Mouse (Mus musculus): ENCODE data around the gene Cbll1. TPM values are rescaled to one million over a fixed set of nuclear protein-coding genes. Genes with fewer than 3 reads are reported as not detected.
A peak's percentile ranks its signal among the peaks of the same experiment; 100 is the strongest.

Gene Cbll1
- 3.5 and 4.1 TPM in 2 replicates for polyA plus RNA-seq (2015; fragmentation: Nextera tagmentation; extraction: Ambion mirVana)

GRCm38 (mm10) chr12:31499314-31500131, at the start of gene Cbll1:
Gene Cbll1, minus strand, starts transcription at chr12:31499616.
- Histone ChIP-seq H3K27ac (replicated peaks) (peak within 1 kb of the TSS; percentile 84), H3K9ac (peak within 1 kb of the TSS; percentile 94), H3K4me2 (peak within 1 kb of the TSS; percentile 84), H3K9me3 (replicated peaks) (no peaks in the 10 kb centered on the region), H3K4me3 (replicated peaks) (peak within 1 kb of the TSS; percentile 93), H3K36me3 (replicated peaks) (peaks cover under 1% of the 10 kb centered on the region; the same call in 1 of the 2 replicates), H3K4me1 (replicated peaks) (peaks cover 22% of the 10 kb centered on the region), H3K27me3 (no peaks in the 10 kb centered on the region)
- under 1% methylated on average over 68 of the region's 68 CpGs for WGBS (ENCODE audit: insufficient replicate concordance)
- ATAC-seq (ENCODE audit: insufficient read depth) = peak; percentile 99

GRCm38 (mm10) chr12:31546061-31546460, 46.6 kb upstream of the Cbll1 start:
- Histone ChIP-seq H3K4me2 (no peak overlapping the region), H3K36me3 (replicated peaks) (no peaks in the 10 kb centered on the region), H3K9ac (no peak overlapping the region), H3K4me3 (replicated peaks) (no peak overlapping the region), H3K27ac (replicated peaks) (no peak overlapping the region), H3K9me3 (replicated peaks) (no peaks in the 10 kb centered on the region), H3K27me3 (0 out of 2 replicates have a peak, but pooled peaks cover 4% of the 10 kb centered on the region), H3K4me1 (replicated peaks) (no peaks in the 10 kb centered on the region)
- no peak for ATAC-seq (ENCODE audit: insufficient read depth)
- WGBS (ENCODE audit: insufficient replicate concordance) = 21% methylated on average over 1 of the region's 1 CpGs

GRCm38 (mm10) chr12:31545219-31545618, 45.8 kb upstream of the Cbll1 start:
- no peaks in the 10 kb centered on the region for H3K9me3 ChIP-seq (replicated peaks)
- H3K27me3 ChIP-seq = 0 out of 2 replicates have a peak, but pooled peaks cover 4% of the 10 kb centered on the region
- no peaks in the 10 kb centered on the region for H3K4me1 ChIP-seq (replicated peaks)
- H3K36me3 ChIP-seq (replicated peaks) = no peaks in the 10 kb centered on the region
- H3K9ac ChIP-seq = no peak overlapping the region
- 28% methylated on average over 2 of the region's 2 CpGs for WGBS (ENCODE audit: insufficient replicate concordance)
- no peak overlapping the region for H3K4me2 ChIP-seq
- no peak overlapping the region for H3K4me3 ChIP-seq (replicated peaks)
- no peak overlapping the region for H3K27ac ChIP-seq (replicated peaks)
- ATAC-seq (ENCODE audit: insufficient read depth) = no peak

GRCm38 (mm10) chr12:31541541-31541940, 42.1 kb upstream of the Cbll1 start:
- Histone ChIP-seq H3K9me3 (replicated peaks) (no peaks in the 10 kb centered on the region), H3K4me2 (no peak overlapping the region), H3K4me1 (replicated peaks) (no peaks in the 10 kb centered on the region), H3K27ac (replicated peaks) (no peak overlapping the region), H3K4me3 (replicated peaks) (no peak overlapping the region), H3K36me3 (replicated peaks) (no peaks in the 10 kb centered on the region), H3K27me3 (no peaks in the 10 kb centered on the region), H3K9ac (no peak overlapping the region)
- WGBS (ENCODE audit: insufficient replicate concordance) = 43% methylated on average over 5 of the region's 5 CpGs
- ATAC-seq (ENCODE audit: insufficient read depth) = no peak

GRCm38 (mm10) chr12:31539783-31540182, 40.4 kb upstream of the Cbll1 start:
- WGBS (ENCODE audit: insufficient replicate concordance) = 44% methylated on average over 2 of the region's 2 CpGs
- Histone ChIP-seq H3K36me3 (replicated peaks) (no peaks in the 10 kb centered on the region), H3K9ac (no peak overlapping the region), H3K4me2 (no peak overlapping the region), H3K4me3 (replicated peaks) (no peak overlapping the region), H3K27me3 (no peaks in the 10 kb centered on the region), H3K9me3 (replicated peaks) (no peaks in the 10 kb centered on the region), H3K27ac (replicated peaks) (no peak overlapping the region), H3K4me1 (replicated peaks) (no peaks in the 10 kb centered on the region)
- no peak for ATAC-seq (ENCODE audit: insufficient read depth)

GRCm38 (mm10) chr12:31537515-31538230, 38.3 kb upstream of the Cbll1 start:
- Histone ChIP-seq H3K4me3 (replicated peaks) (no peak overlapping the region), H3K4me1 (replicated peaks) (no peaks in the 10 kb centered on the region), H3K27ac (replicated peaks) (no peak overlapping the region), H3K9ac (no peak overlapping the region), H3K36me3 (replicated peaks) (no peaks in the 10 kb centered on the region), H3K4me2 (no peak overlapping the region), H3K9me3 (replicated peaks) (no peaks in the 10 kb centered on the region), H3K27me3 (no peaks in the 10 kb centered on the region)
- no peak for ATAC-seq (ENCODE audit: insufficient read depth)
- 49% methylated on average over 7 of the region's 7 CpGs for WGBS (ENCODE audit: insufficient replicate concordance)

GRCm38 (mm10) chr12:31534060-31534843, 34.8 kb upstream of the Cbll1 start:
- Histone ChIP-seq H3K4me1 (replicated peaks) (no peaks in the 10 kb centered on the region), H3K4me3 (replicated peaks) (no peak overlapping the region)
- 60% methylated on average over 11 of the region's 11 CpGs for WGBS (ENCODE audit: insufficient replicate concordance)

GRCm38 (mm10) chr12:31533218-31533908, 33.9 kb upstream of the Cbll1 start:
- 45% methylated on average over 10 of the region's 10 CpGs for WGBS (ENCODE audit: insufficient replicate concordance)
- H3K9ac ChIP-seq = no peak overlapping the region
- no peak for ATAC-seq (ENCODE audit: insufficient read depth)
- no peaks in the 10 kb centered on the region for H3K4me1 ChIP-seq (replicated peaks)
- no peaks in the 10 kb centered on the region for H3K36me3 ChIP-seq (replicated peaks)
- no peak overlapping the region for H3K4me3 ChIP-seq (replicated peaks)
- no peaks in the 10 kb centered on the region for H3K9me3 ChIP-seq (replicated peaks)
- no peak overlapping the region for H3K27ac ChIP-seq (replicated peaks)
- no peaks in the 10 kb centered on the region for H3K27me3 ChIP-seq
- H3K4me2 ChIP-seq = no peak overlapping the region

More at GRCm38 (mm10) chr12:31534060-31534843, 34.8 kb upstream of the Cbll1 start:
- no peak overlapping the region for H3K9ac ChIP-seq
- no peak overlapping the region for H3K27ac ChIP-seq (replicated peaks)
- no peaks in the 10 kb centered on the region for H3K27me3 ChIP-seq
- no peak for ATAC-seq (ENCODE audit: insufficient read depth)
- no peaks in the 10 kb centered on the region for H3K9me3 ChIP-seq (replicated peaks)
- H3K36me3 ChIP-seq (replicated peaks) = no peaks in the 10 kb centered on the region
- H3K4me2 ChIP-seq = no peak overlapping the region

- no peaks in the 10 kb centered on the region for H3K36me3 ChIP-seq (replicated peaks)
- no peaks in the 10 kb centered on the region for H3K27me3 ChIP-seq
- H3K4me1 ChIP-seq (replicated peaks) = no peaks in the 10 kb centered on the region
- WGBS (ENCODE audit: insufficient replicate concordance) = 63% methylated on average over 14 of the region's 14 CpGs
- no peak overlapping the region for H3K4me3 ChIP-seq (replicated peaks)
- no peak overlapping the region for H3K27ac ChIP-seq (replicated peaks)
- ATAC-seq (ENCODE audit: insufficient read depth) = no peak
- no peak overlapping the region for H3K9ac ChIP-seq
- H3K9me3 ChIP-seq (replicated peaks) = no peaks in the 10 kb centered on the region
- no peak overlapping the region for H3K4me2 ChIP-seq
Observed at GRCm38 (mm10) chr12:31532054-31532453, 32.6 kb upstream of the Cbll1 start.

- Histone ChIP-seq H3K4me1 (replicated peaks) (no peaks in the 10 kb centered on the region), H3K36me3 (replicated peaks) (no peaks in the 10 kb centered on the region), H3K27ac (replicated peaks) (no peak overlapping the region), H3K4me2 (no peak overlapping the region), H3K4me3 (replicated peaks) (no peak overlapping the region), H3K9me3 (replicated peaks) (no peaks in the 10 kb centered on the region), H3K9ac (no peak overlapping the region), H3K27me3 (no peaks in the 10 kb centered on the region)
- 58% methylated on average over 6 of the region's 6 CpGs for WGBS (ENCODE audit: insufficient replicate concordance)
- ATAC-seq (ENCODE audit: insufficient read depth) = no peak
Observed at GRCm38 (mm10) chr12:31527407-31527806, 28.0 kb upstream of the Cbll1 start.

Measured in liver, embryonic 15.5 days (tissue).